Mouse (Mus musculus) spleen, adult 2 months (tissue): ENCODE data around the gene Sel1l3.

Experiments
- CTCF ChIP-seq: fragments of 200-500 bp; IDR thresholded peaks from 2 replicates; pipeline ENCODE4 v1.5.1; 2011; ENCODE audit warnings: mild to moderate bottlenecking, inconsistent platforms; ENCODE audit not compliant: insufficient read depth, insufficient read length, insufficient replicate concordance; ENCODE audit errors: extremely low read depth
- POLR2A ChIP-seq: fragments of 200-500 bp; IDR thresholded peaks from 2 replicates; pipeline ENCODE4 v1.6.1; 2011; ENCODE audit warnings: low read depth, low read length, inconsistent platforms

GRCm38 (mm10) chr5:53171611-53172255 lies 42.0 kb downstream of the Sel1l3 start:
- TF ChIP-seq CTCF (no peak), POLR2A (no peak)
